Mouse (Mus musculus) liver, embryonic 14.5 days (tissue): ENCODE data around the gene Gm4565. TPM values are rescaled to one million over a fixed set of nuclear protein-coding genes. Genes with fewer than 3 reads are reported as not detected.
"Not testable (repeated sequence)": the region's sequence is repeated elsewhere in the genome, so short reads cannot be mapped to it uniquely, and the experiment has no call there.

Experiments used
- ATAC-seq: fragments of 200-750 bp; cut with Nextera tagmentation; 2 replicates; pipeline ENCODE4 v1.8.0; 2017; ENCODE audit warnings: moderate number of reproducible peaks, mild to moderate bottlenecking, moderate library complexity; ENCODE audit not compliant: insufficient read depth
- DNase-seq, 3 experiments: peaks; one replicate each; pipeline ENCODE4 v3.0.0-alpha.2; 2012 to 2013; ENCODE audit warnings: low read depth in 3 of 3, low spot score in 3 of 3
- H3K27ac ChIP-seq: fragments of 300-500 bp; sonication (generic); 2 replicates; pipeline ENCODE4 v1.5.1; 2014; ENCODE audit warnings: moderate library complexity, mild to moderate bottlenecking, control low read depth, inconsistent platforms
- H3K27me3 ChIP-seq: fragments of 300-500 bp; sonication (generic); 2 replicates; pipeline ENCODE4 v1.6.1; 2014; ENCODE audit warnings: mild to moderate bottlenecking, low read length, moderate library complexity; ENCODE audit not compliant: control insufficient read depth, insufficient read depth
- H3K36me3 ChIP-seq: fragments of 300-500 bp; sonication (generic); replicated peaks from 2 replicates; pipeline ENCODE4 v1.6.1; 2014; ENCODE audit warnings: low read depth; ENCODE audit not compliant: control insufficient read depth, insufficient read depth
- H3K4me1 ChIP-seq, 2 experiments: fragments of 200-500 bp in 1 of 2; fragments of 300-500 bp in 1 of 2; sonication (generic) in 1 of 2; replicated peaks; 2 replicates each; pipeline ENCODE4 v1.6.1; 2012 to 2014; ENCODE audit warnings: antibody characterized with exemption in 1 of 2, inconsistent platforms in 1 of 2, low read length in 1 of 2; ENCODE audit not compliant: control insufficient read depth in 2 of 2, insufficient read depth in 2 of 2
- H3K4me2 ChIP-seq: fragments of 300-500 bp; sonication (generic); 2 replicates; pipeline ENCODE4 v1.6.1; 2014; ENCODE audit warnings: low read depth, mild to moderate bottlenecking, control low read depth, moderate library complexity
- H3K4me3 ChIP-seq, 2 experiments: fragments of 200-500 bp in 1 of 2; fragments of 300-500 bp in 1 of 2; sonication (generic) in 1 of 2; 2 replicates each; pipeline ENCODE4 v1.5.1; 2012 to 2014; ENCODE audit warnings: low read depth in 2 of 2, low read length in 2 of 2, mild to moderate bottlenecking in 2 of 2, control low read depth in 1 of 2, inconsistent platforms in 1 of 2, moderate library complexity in 1 of 2; ENCODE audit not compliant: insufficient read depth in 1 of 2
- H3K9ac ChIP-seq: fragments of 300-500 bp; sonication (generic); replicated peaks from 2 replicates; pipeline ENCODE4 v1.6.1; 2014; ENCODE audit warnings: mild to moderate bottlenecking, control low read depth, moderate library complexity
- H3K9me3 ChIP-seq: fragments of 300-500 bp; sonication (generic); 2 replicates; pipeline ENCODE4 v1.6.1; 2016; ENCODE audit warnings: low read length, mixed read lengths; ENCODE audit not compliant: control insufficient read depth
- WGBS: fragments of 180-500 bp; shearing (Covaris S2); extraction: QIAGEN DNeasy Blood & Tissue Kit; methylation state at CpG from one replicate; pipeline ENCODE4 v1.1.7; 2014; ENCODE audit not compliant: insufficient replicate concordance; 5-methylcytosine and 5-hydroxymethylcytosine counted together
- polyA plus RNA-seq, 2 experiments: library from polyadenylated mRNA; depleted of rRNA in 1 of 2; stranded (reverse) in 1 of 2; unstranded in 1 of 2; fragments of >200 nt; fragmentation: Nextera tagmentation in 1 of 2; extraction: Ambion mirVana in 1 of 2; gene quantifications; 2 replicates each; pipeline versions ENCODE4 v1.2.1 to v1.2.3; 2012 to 2014

Gm4565 gene
- not detected in 2 replicates for polyA plus RNA-seq (2012; rRNA removed)
- not detected in 2 replicates for polyA plus RNA-seq (2014; fragmentation: Nextera tagmentation; extraction: Ambion mirVana)

GRCm38 (mm10) chr7:22588027-22588426 is at the start of gene Gm4565:
TSS of gene Gm4565 (minus strand) at chr7:22588127.
- H3K36me3 ChIP-seq, H3K4me3 ChIP-seq, H3K27ac ChIP-seq, H3K9ac ChIP-seq, ATAC-seq, H3K4me2 ChIP-seq, H3K4me1 ChIP-seq, H3K9me3 ChIP-seq, H3K27me3 ChIP-seq, DNase-seq: not testable (repeated sequence)
- 32% methylated on average over 2 of the region's 4 CpGs for WGBS

GRCm38 (mm10) chr7:22565243-22565642 is 22.7 kb downstream of the Gm4565 start, which contains the start of gene Gm4201:
TSS of gene Gm4201 (minus strand) at chr7:22565343.
- H3K27ac ChIP-seq, H3K9ac ChIP-seq, ATAC-seq, H3K27me3 ChIP-seq, H3K4me3 ChIP-seq, H3K36me3 ChIP-seq, DNase-seq, H3K4me2 ChIP-seq, H3K4me1 ChIP-seq, H3K9me3 ChIP-seq: not testable (repeated sequence)
- no CpG with 5 or more reads among the region's 3 CpGs for WGBS

- H3K9me3 ChIP-seq, H3K27ac ChIP-seq, H3K27me3 ChIP-seq, H3K4me2 ChIP-seq, ATAC-seq, H3K36me3 ChIP-seq, DNase-seq, H3K9ac ChIP-seq, H3K4me1 ChIP-seq, H3K4me3 ChIP-seq: not testable (repeated sequence)
- no CpG with 5 or more reads among the region's 1 CpGs for WGBS
Observed at GRCm38 (mm10) chr7:22534787-22535186, 53.1 kb downstream of the Gm4565 start, which contains the start of gene Gm8677. TSS of gene Gm8677 (minus strand) at chr7:22534887.

Other genes starting within 250 kb of the Gm4565 start
- gene Gm8660, start 217.1 kb downstream of the Gm4565 start, polyA plus RNA-seq (2012; rRNA removed): not detected in 2 replicates
- not detected in 2 replicates for gene Gm8660, start 217.1 kb downstream of the Gm4565 start, polyA plus RNA-seq (2014; fragmentation: Nextera tagmentation; extraction: Ambion mirVana)
- not detected in 2 replicates for gene Vmn1r148, start 174.5 kb downstream of the Gm4565 start, polyA plus RNA-seq (2012; rRNA removed)
- gene Vmn1r148, start 174.5 kb downstream of the Gm4565 start, polyA plus RNA-seq (2014; fragmentation: Nextera tagmentation; extraction: Ambion mirVana): not detected in 2 replicates
- gene Vmn1r149, start 149.9 kb downstream of the Gm4565 start, polyA plus RNA-seq (2012; rRNA removed): not detected in 2 replicates
- not detected in 2 replicates for gene Vmn1r149, start 149.9 kb downstream of the Gm4565 start, polyA plus RNA-seq (2014; fragmentation: Nextera tagmentation; extraction: Ambion mirVana)
- not detected in 2 replicates for gene Gm10665, start 124.1 kb downstream of the Gm4565 start, polyA plus RNA-seq (2012; rRNA removed)
- gene Gm10665, start 124.1 kb downstream of the Gm4565 start, polyA plus RNA-seq (2014; fragmentation: Nextera tagmentation; extraction: Ambion mirVana): not detected in 2 replicates
- gene Vmn1r151, start 88.4 kb downstream of the Gm4565 start, polyA plus RNA-seq (2012; rRNA removed): not detected in 2 replicates
- not detected in 2 replicates for gene Vmn1r151, start 88.4 kb downstream of the Gm4565 start, polyA plus RNA-seq (2014; fragmentation: Nextera tagmentation; extraction: Ambion mirVana)
- gene Vmn1r152, start 65.2 kb downstream of the Gm4565 start, polyA plus RNA-seq (2012; rRNA removed): not detected in 2 replicates
- not detected in 2 replicates for gene Vmn1r152, start 65.2 kb downstream of the Gm4565 start, polyA plus RNA-seq (2014; fragmentation: Nextera tagmentation; extraction: Ambion mirVana)
- not detected in 2 replicates for gene Gm8677, start 53.2 kb downstream of the Gm4565 start, polyA plus RNA-seq (2012; rRNA removed)
- not detected in 2 replicates for gene Gm8677, start 53.2 kb downstream of the Gm4565 start, polyA plus RNA-seq (2014; fragmentation: Nextera tagmentation; extraction: Ambion mirVana)
- gene Gm4201, start 22.8 kb downstream of the Gm4565 start, polyA plus RNA-seq (2012; rRNA removed): not detected in 2 replicates
- not detected in 2 replicates for gene Gm4201, start 22.8 kb downstream of the Gm4565 start, polyA plus RNA-seq (2014; fragmentation: Nextera tagmentation; extraction: Ambion mirVana)
- gene Vmn1r155, start 69.9 kb upstream of the Gm4565 start, polyA plus RNA-seq (2012; rRNA removed): not detected in 2 replicates
- gene Vmn1r155, start 69.9 kb upstream of the Gm4565 start, polyA plus RNA-seq (2014; fragmentation: Nextera tagmentation; extraction: Ambion mirVana): not detected in 2 replicates
- not detected in 2 replicates for gene Gm8693, start 104.2 kb upstream of the Gm4565 start, polyA plus RNA-seq (2012; rRNA removed)
- gene Gm8693, start 104.2 kb upstream of the Gm4565 start, polyA plus RNA-seq (2014; fragmentation: Nextera tagmentation; extraction: Ambion mirVana): not detected in 2 replicates
- not detected in 2 replicates for gene Gm4567, start 131.6 kb upstream of the Gm4565 start, polyA plus RNA-seq (2012; rRNA removed)
- gene Gm4567, start 131.6 kb upstream of the Gm4565 start, polyA plus RNA-seq (2014; fragmentation: Nextera tagmentation; extraction: Ambion mirVana): not detected in 2 replicates
- gene Vmn1r157, start 173.6 kb upstream of the Gm4565 start, polyA plus RNA-seq (2012; rRNA removed): not detected in 2 replicates
- not detected in 2 replicates for gene Vmn1r157, start 173.6 kb upstream of the Gm4565 start, polyA plus RNA-seq (2014; fragmentation: Nextera tagmentation; extraction: Ambion mirVana)
- gene Vmn1r158, start 202.7 kb upstream of the Gm4565 start, polyA plus RNA-seq (2012; rRNA removed): not detected in 2 replicates
- gene Vmn1r158, start 202.7 kb upstream of the Gm4565 start, polyA plus RNA-seq (2014; fragmentation: Nextera tagmentation; extraction: Ambion mirVana): not detected in 2 replicates